Mouse (Mus musculus) limb, embryonic 12.5 days (tissue): ENCODE data around the gene Ssbp2. TPM values are rescaled to one million over a fixed set of nuclear protein-coding genes. Genes with fewer than 3 reads are reported as not detected.

Experiments
- ATAC-seq: fragments of 200-750 bp; cut with Nextera tagmentation; 2 replicates; pipeline ENCODE4 v1.8.0; 2017; ENCODE audit warnings: low read depth, moderate TSS enrichment; ENCODE audit not compliant: insufficient number of reproducible peaks, insufficient read depth, low FRiP score, low TSS enrichment
- H3K27ac ChIP-seq: fragments of 300-500 bp; sonication (generic); 2 replicates; pipeline ENCODE4 v1.5.1; 2016; ENCODE audit warnings: mild to moderate bottlenecking, moderate library complexity
- H3K27me3 ChIP-seq: fragments of 300-500 bp; sonication (generic); 2 replicates; pipeline ENCODE4 v1.6.1; 2016; ENCODE audit warnings: mild to moderate bottlenecking, moderate library complexity
- H3K36me3 ChIP-seq: fragments of 300-500 bp; sonication (generic); 2 replicates; pipeline ENCODE4 v1.6.1; 2016; ENCODE audit warnings: mild to moderate bottlenecking, moderate library complexity
- H3K4me1 ChIP-seq: fragments of 300-500 bp; sonication (generic); replicated peaks from 2 replicates; pipeline ENCODE4 v1.6.1; 2016
- H3K4me2 ChIP-seq: fragments of 300-500 bp; sonication (generic); 2 replicates; pipeline ENCODE4 v1.6.1; 2016; ENCODE audit warnings: mild to moderate bottlenecking, moderate library complexity
- H3K4me3 ChIP-seq: fragments of 300-500 bp; sonication (generic); replicated peaks from 2 replicates; pipeline ENCODE4 v1.5.1; 2016; ENCODE audit warnings: mild to moderate bottlenecking
- H3K9ac ChIP-seq: fragments of 300-500 bp; sonication (generic); replicated peaks from 2 replicates; pipeline ENCODE4 v1.6.1; 2016; ENCODE audit warnings: mild to moderate bottlenecking, moderate library complexity
- H3K9me3 ChIP-seq: fragments of 300-500 bp; sonication (generic); 2 replicates; pipeline ENCODE4 v1.6.1; 2016; ENCODE audit warnings: mild to moderate bottlenecking, moderate library complexity
- WGBS: fragments of 180-500 bp; shearing (Covaris S2); methylation state at CpG from one replicate; pipeline ENCODE4 v1.1.7; 2016; 5-methylcytosine and 5-hydroxymethylcytosine counted together
- polyA plus RNA-seq: library from polyadenylated mRNA; unstranded; fragments of >200 nt; fragmentation: Nextera tagmentation; extraction: Ambion mirVana; gene quantifications from 2 replicates; pipeline ENCODE4 v1.2.1, GENCODE M21; 2016

The Ssbp2 gene
- polyA plus RNA-seq, 1 experiment from 2014 or later = 235 TPM

DNA sequence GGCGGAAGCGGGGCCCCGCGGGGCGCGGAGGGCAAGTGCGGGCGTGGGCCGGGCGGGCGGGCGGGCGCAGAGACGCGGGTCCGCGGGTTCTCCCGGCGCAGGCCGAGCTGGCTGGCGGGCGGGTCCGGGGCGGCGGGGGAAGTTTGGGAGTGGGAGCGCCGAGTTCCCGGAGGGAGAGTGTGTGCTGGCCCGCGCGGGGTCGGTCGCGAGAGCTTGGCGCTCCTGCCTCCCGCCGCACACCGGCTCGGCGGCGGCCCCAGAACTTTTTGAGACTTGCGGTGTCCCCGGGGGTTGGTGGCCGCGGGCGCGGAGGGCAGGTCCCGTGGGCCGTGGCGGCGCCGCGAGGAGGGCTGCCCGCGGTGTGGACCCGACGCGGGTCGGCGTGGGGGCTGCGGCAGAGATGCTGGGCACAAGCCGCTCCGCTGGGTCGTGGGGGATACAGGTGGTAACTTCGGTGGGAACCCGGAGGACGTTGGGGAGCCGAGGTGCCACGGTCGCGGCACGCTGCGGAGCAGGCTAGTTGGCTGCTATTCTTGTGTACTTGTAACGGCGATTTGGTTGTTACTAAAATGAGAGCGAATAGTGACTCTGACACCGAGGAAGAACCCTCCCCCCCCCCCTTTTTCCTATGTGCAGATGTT is 1.7 kb downstream of the Ssbp2 start:
- no peak for ATAC-seq
- Histone ChIP-seq H3K36me3 (no peaks in the 10 kb centered on the region), H3K4me3 (peak overlapping the region; percentile 99), H3K9ac (peak overlapping the region; percentile 99), H3K4me2 (peak overlapping the region; percentile 74), H3K9me3 (no peaks in the 10 kb centered on the region), H3K27ac (peak overlapping the region; percentile 96), H3K4me1 (peaks cover 24% of the 10 kb centered on the region), H3K27me3 (no peaks in the 10 kb centered on the region)
- under 1% methylated on average over 64 of the region's 77 CpGs for WGBS

- Histone ChIP-seq H3K4me1 (peaks cover 24% of the 10 kb centered on the region), H3K9ac (peak overlapping the region; percentile 99), H3K4me2 (peak overlapping the region; percentile 74), H3K27ac (peak overlapping the region; percentile 96), H3K27me3 (no peaks in the 10 kb centered on the region), H3K4me3 (peak overlapping the region; percentile 99), H3K9me3 (no peaks in the 10 kb centered on the region), H3K36me3 (no peaks in the 10 kb centered on the region)
- 0% methylated on average over 1 of the region's 2 CpGs for WGBS
- no peak for ATAC-seq
These were observed 2.3 kb downstream of the Ssbp2 start for GRCm38 (mm10) chr13:91462395-91462794.

- no peak for ATAC-seq
- 32% methylated on average over 9 of the region's 9 CpGs for WGBS
These were observed 2.9 kb downstream of the Ssbp2 start for GRCm38 (mm10) chr13:91462893-91463481.

DNA sequence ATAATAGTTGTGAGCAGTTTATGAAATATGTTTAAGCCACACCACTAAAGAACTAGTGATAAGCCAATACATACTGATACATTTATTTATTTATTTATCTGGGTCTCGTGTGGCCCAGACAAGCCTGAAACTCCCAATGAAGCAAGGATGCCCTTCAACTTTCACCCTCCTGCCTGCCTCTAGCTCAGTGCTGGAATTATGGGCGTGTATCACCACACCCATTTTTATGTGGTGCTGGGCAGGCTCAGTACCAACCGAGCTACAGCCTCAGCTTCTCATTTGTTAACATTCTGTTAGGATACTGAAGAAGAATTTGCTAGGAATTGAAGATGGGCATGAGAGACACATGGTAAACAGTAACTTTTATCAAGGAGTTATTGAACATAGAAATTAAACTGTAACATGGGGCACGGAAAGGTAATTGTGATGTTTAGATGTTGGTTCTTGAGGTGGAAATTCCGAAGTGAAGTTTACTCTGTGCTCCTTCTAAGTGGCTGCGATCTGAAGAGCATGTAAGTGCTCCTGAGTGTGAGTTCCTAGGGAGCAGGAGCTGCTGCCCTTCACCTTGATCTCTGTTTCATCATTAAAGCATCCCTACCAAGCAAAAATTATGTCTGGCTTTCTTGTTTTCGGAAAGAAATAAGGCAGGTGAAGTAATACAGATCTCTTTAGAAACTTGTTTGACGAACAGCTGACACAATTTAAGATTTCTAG is 5.1 kb downstream of the Ssbp2 start:
- H3K4me1 ChIP-seq = peaks cover 7% of the 10 kb centered on the region
- no peaks in the 10 kb centered on the region for H3K27me3 ChIP-seq
- H3K4me3 ChIP-seq = no peak overlapping the region
- no peak for ATAC-seq
- no peak overlapping the region for H3K9ac ChIP-seq
- no peaks in the 10 kb centered on the region for H3K9me3 ChIP-seq
- H3K36me3 ChIP-seq = no peaks in the 10 kb centered on the region
- WGBS = 75% methylated on average over 8 of the region's 8 CpGs
- H3K27ac ChIP-seq = no peak overlapping the region
- no peak overlapping the region for H3K4me2 ChIP-seq

More at GRCm38 (mm10) chr13:91462893-91463481, 2.9 kb downstream of the Ssbp2 start:
- Histone ChIP-seq H3K27ac (no peak overlapping the region), H3K4me3 (peak overlapping the region; percentile 99), H3K4me2 (peak overlapping the region; percentile 74), H3K4me1 (peaks cover 24% of the 10 kb centered on the region), H3K9me3 (no peaks in the 10 kb centered on the region), H3K9ac (no peak overlapping the region), H3K27me3 (no peaks in the 10 kb centered on the region), H3K36me3 (no peaks in the 10 kb centered on the region)

DNA sequence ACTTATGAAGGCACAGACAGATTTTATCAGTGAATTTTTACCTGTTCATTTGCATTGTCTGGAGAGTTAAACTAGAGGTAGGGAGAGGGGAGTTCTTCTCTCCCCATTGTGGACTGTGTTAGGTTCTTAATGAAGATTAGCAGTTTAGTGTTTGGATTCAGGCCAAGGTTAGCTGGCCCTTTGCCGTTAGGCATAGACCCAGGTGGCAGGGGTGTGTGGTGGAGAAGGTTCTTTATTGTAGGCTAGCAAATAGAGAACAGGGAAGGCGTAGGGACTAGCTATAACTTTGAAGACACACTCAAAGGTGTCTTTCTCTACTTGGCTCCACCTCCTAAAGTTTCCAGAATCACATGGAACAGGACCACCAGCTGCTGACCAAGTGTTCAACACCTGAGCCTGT is 11.5 kb downstream of the Ssbp2 start:
- Histone ChIP-seq H3K36me3 (no peaks in the 10 kb centered on the region), H3K9me3 (0 out of 2 replicates have a peak, but pooled peaks cover 2% of the 10 kb centered on the region), H3K4me1 (peaks cover 19% of the 10 kb centered on the region), H3K27ac (no peak overlapping the region), H3K4me3 (no peak overlapping the region), H3K9ac (no peak overlapping the region), H3K4me2 (no peak overlapping the region), H3K27me3 (no peaks in the 10 kb centered on the region)
- WGBS = 55% methylated on average over 2 of the region's 2 CpGs
- ATAC-seq = no peak

- Histone ChIP-seq H3K9me3 (0 out of 2 replicates have a peak, but pooled peaks cover 4% of the 10 kb centered on the region), H3K36me3 (no peaks in the 10 kb centered on the region), H3K4me1 (peaks cover 19% of the 10 kb centered on the region), H3K4me2 (no peak overlapping the region), H3K4me3 (no peak overlapping the region), H3K27ac (no peak overlapping the region), H3K9ac (no peak overlapping the region), H3K27me3 (no peaks in the 10 kb centered on the region)
- 82% methylated on average over 2 of the region's 2 CpGs for WGBS
- ATAC-seq = no peak
These were observed 11.9 kb downstream of the Ssbp2 start for GRCm38 (mm10) chr13:91471980-91472379.

GRCm38 (mm10) chr13:91473527-91473926 is 13.4 kb downstream of the Ssbp2 start:
- Histone ChIP-seq H3K9me3 (0 out of 2 replicates have a peak, but pooled peaks cover 4% of the 10 kb centered on the region), H3K27me3 (no peaks in the 10 kb centered on the region), H3K4me2 (no peak overlapping the region), H3K36me3 (no peaks in the 10 kb centered on the region), H3K4me3 (no peak overlapping the region), H3K9ac (no peak overlapping the region), H3K27ac (no peak overlapping the region), H3K4me1 (peaks cover 29% of the 10 kb centered on the region)
- no peak for ATAC-seq
- 78% methylated on average over 6 of the region's 6 CpGs for WGBS

DNA sequence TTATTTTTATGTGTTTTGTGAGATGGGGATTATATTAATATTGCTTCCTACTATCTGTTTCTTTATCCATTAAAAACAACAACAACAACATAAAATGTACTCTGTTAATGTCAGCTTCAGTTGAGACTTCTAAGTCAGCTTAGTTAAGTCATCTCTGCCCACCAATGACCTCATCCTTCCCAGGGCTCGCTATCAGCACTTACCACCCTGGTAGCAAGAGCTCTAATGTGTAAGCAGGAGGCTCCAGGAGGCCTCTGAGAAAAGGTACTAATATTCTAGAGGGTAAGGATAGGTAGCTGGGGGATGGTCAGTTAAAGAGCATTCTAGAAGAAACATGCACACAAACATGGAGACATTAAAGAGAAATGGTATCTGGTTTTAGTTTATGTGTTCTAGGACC is 13.9 kb downstream of the Ssbp2 start:
- no peaks in the 10 kb centered on the region for H3K36me3 ChIP-seq
- ATAC-seq = no peak
- no peak overlapping the region for H3K27ac ChIP-seq
- no peak overlapping the region for H3K4me3 ChIP-seq
- no peak overlapping the region for H3K9ac ChIP-seq
- 50% methylated on average over 1 of the region's 1 CpGs for WGBS
- 0 out of 2 replicates have a peak, but pooled peaks cover 4% of the 10 kb centered on the region for H3K9me3 ChIP-seq
- no peaks in the 10 kb centered on the region for H3K27me3 ChIP-seq
- H3K4me1 ChIP-seq = peaks cover 29% of the 10 kb centered on the region
- no peak overlapping the region for H3K4me2 ChIP-seq

GRCm38 (mm10) chr13:91475888-91476287 is 15.8 kb downstream of the Ssbp2 start:
- H3K4me3 ChIP-seq = no peak overlapping the region
- no peaks in the 10 kb centered on the region for H3K27me3 ChIP-seq
- H3K9me3 ChIP-seq = 0 out of 2 replicates have a peak, but pooled peaks cover 4% of the 10 kb centered on the region
- peaks cover 29% of the 10 kb centered on the region for H3K4me1 ChIP-seq
- peaks cover 3% of the 10 kb centered on the region; the same call in 1 of the 2 replicates for H3K36me3 ChIP-seq
- no peak overlapping the region for H3K27ac ChIP-seq
- ATAC-seq = no peak
- H3K4me2 ChIP-seq = no peak overlapping the region
- no peak overlapping the region for H3K9ac ChIP-seq

DNA sequence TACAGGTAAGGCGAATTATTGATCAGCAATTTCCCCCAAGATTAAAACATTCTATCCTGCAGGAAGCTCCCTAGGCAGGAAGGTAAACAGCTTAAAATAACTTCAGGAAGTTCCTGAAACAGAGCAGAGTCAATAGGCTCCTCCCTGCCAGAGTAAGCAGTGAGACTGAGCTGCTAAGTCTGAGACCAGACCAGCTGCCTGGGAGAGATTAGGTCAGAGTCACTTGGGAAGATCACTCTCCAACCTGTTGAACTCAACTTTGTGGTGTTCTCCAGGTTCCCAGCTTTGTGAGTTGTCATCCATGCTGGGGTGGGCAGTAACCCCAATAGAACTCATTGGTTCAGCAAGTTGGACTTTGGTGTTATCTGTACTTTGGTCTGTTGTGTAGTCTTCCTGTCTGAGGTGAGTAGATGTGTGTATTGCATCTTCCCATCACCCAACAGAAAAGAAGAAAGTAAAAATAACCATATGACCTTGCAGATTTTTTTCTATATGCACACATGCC is 16.6 kb downstream of the Ssbp2 start:
- WGBS = 83% methylated on average over 1 of the region's 1 CpGs
- peaks cover 25% of the 10 kb centered on the region for H3K4me1 ChIP-seq
- peaks cover 3% of the 10 kb centered on the region; the same call in 1 of the 2 replicates for H3K36me3 ChIP-seq
- H3K4me3 ChIP-seq = no peak overlapping the region
- H3K27ac ChIP-seq = no peak overlapping the region
- 0 out of 2 replicates have a peak, but pooled peaks cover 4% of the 10 kb centered on the region for H3K9me3 ChIP-seq
- H3K9ac ChIP-seq = no peak overlapping the region
- no peaks in the 10 kb centered on the region for H3K27me3 ChIP-seq
- no peak for ATAC-seq
- H3K4me2 ChIP-seq = no peak overlapping the region

DNA sequence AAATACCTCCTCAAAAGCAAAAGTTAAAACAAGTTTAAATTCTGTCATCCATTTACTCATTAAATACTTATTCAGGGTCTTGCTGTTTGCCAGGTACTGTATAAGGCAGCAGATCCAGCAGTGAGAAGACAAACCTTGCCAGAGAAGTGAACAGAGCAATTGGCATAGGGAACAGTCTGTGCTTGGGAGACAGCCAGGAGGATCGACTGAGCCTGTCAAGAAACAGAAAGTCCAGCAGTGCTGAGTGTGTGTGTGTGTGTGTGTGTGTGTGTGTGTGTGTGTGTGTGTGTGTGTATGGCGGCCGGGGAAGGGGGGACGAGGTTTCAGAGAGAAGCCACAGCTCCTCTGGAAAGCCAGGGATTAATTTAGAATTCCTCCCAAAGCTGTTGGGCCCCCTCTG is 17.9 kb downstream of the Ssbp2 start:
- Histone ChIP-seq H3K4me1 (peaks cover 16% of the 10 kb centered on the region), H3K4me2 (no peak overlapping the region), H3K27me3 (no peaks in the 10 kb centered on the region), H3K9me3 (0 out of 2 replicates have a peak, but pooled peaks cover 4% of the 10 kb centered on the region), H3K4me3 (no peak overlapping the region), H3K27ac (no peak overlapping the region), H3K36me3 (peaks cover 3% of the 10 kb centered on the region; the same call in 1 of the 2 replicates), H3K9ac (no peak overlapping the region)
- ATAC-seq = no peak
- 34% methylated on average over 3 of the region's 4 CpGs for WGBS
